Mouse (Mus musculus) natural killer cell, adult 2 months (primary cell): ENCODE results near the gene Ccdc61.

ENCODE experiments used
- DNase-seq, 2 experiments: peaks; one replicate each; pipeline ENCODE4 v3.0.0; 2022; ENCODE audit warnings: low spot score in 2 of 2

Gene Ccdc61

GRCm38 (mm10) chr7:18910241-18910831 is at the start of gene Ccdc61:
Gene Ccdc61, minus strand, starts transcription at chr7:18910415.
- DNase-seq: peak; percentile 98 to 99

GRCm38 (mm10) chr7:18959446-18959845 is 49.2 kb upstream of the Ccdc61 start:
- DNase-seq: no peak

GRCm38 (mm10) chr7:18958384-18958766 is 48.2 kb upstream of the Ccdc61 start:
- no peak for DNase-seq

- no peak for DNase-seq
Measured at GRCm38 (mm10) chr7:18957569-18958383, 47.6 kb upstream of the Ccdc61 start.

- DNase-seq: no peak
Measured at GRCm38 (mm10) chr7:18951397-18951796, 41.2 kb upstream of the Ccdc61 start.

- DNase-seq: no peak
Measured at GRCm38 (mm10) chr7:18950523-18951315, 40.5 kb upstream of the Ccdc61 start.

GRCm38 (mm10) chr7:18949781-18950522 is 39.7 kb upstream of the Ccdc61 start:
- DNase-seq: no peak

- no peak for DNase-seq
Measured at GRCm38 (mm10) chr7:18948151-18948550, 37.9 kb upstream of the Ccdc61 start.

- DNase-seq: no peak
Measured at GRCm38 (mm10) chr7:18942815-18943214, 32.6 kb upstream of the Ccdc61 start.

GRCm38 (mm10) chr7:18942376-18942775 is 32.2 kb upstream of the Ccdc61 start:
- DNase-seq: no peak

GRCm38 (mm10) chr7:18927759-18928158 is 17.5 kb upstream of the Ccdc61 start:
- DNase-seq: no peak

GRCm38 (mm10) chr7:18926911-18927310 is 16.7 kb upstream of the Ccdc61 start:
- DNase-seq: no peak

- DNase-seq: no peak
Measured at GRCm38 (mm10) chr7:18926041-18926790, 16.0 kb upstream of the Ccdc61 start.

GRCm38 (mm10) chr7:18925162-18925938 is 15.1 kb upstream of the Ccdc61 start, which contains the start of gene Nova2:
Gene Nova2, plus strand, starts transcription at chr7:18925888.
- DNase-seq: peak; percentile 60 to 76

GRCm38 (mm10) chr7:18924321-18924720 is 14.1 kb upstream of the Ccdc61 start:
- DNase-seq: no peak

- DNase-seq: no peak
Measured at GRCm38 (mm10) chr7:18923711-18924191, 13.5 kb upstream of the Ccdc61 start.

- DNase-seq: no peak
Measured at GRCm38 (mm10) chr7:18923267-18923666, 13.1 kb upstream of the Ccdc61 start.

- no peak for DNase-seq
Measured at GRCm38 (mm10) chr7:18922807-18923206, 12.6 kb upstream of the Ccdc61 start.

GRCm38 (mm10) chr7:18921069-18921468 is 10.9 kb upstream of the Ccdc61 start:
- no peak for DNase-seq

GRCm38 (mm10) chr7:18917931-18918330 is 7.7 kb upstream of the Ccdc61 start:
- DNase-seq: no peak
